Mouse (Mus musculus) MEL-GATA-1-ER (cell line): ENCODE results near the gene Sh3kbp1.

Experiments used
- DNase-seq: peaks from one replicate; pipeline ENCODE4 v3.0.0-alpha.2; 2012; ENCODE audit warnings: low read depth; ENCODE audit errors: extremely low read depth

The Sh3kbp1 gene

DNA sequence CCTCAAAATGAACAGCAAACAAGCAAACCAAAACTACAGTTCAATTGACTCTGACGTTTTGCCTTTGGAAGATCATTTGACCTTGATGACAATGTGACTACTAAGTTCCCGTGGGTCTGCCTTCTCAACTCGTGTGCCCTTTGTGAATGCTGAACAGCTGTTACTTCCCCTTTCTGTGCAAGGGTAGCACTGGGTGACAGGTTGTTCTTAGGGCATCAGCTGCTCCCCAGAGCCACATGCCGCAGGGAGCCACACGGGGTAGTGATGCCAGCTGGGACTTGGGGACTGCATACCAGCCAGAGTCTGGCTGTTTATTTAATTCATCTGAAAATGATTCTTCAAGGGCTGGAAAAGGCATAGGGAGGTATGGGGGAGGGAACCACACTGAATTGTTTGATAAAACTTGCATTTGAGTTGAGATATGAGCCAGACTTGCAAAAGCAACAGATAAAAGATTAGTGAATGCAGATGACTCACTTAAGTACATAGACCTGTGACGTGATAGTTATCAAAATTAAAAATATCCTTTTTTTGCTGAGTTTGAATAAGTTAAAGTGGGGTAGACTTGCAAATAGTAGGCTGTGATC lies 108.5 kb downstream of the Sh3kbp1 start:
- DNase-seq, result peak; percentile 72

DNA sequence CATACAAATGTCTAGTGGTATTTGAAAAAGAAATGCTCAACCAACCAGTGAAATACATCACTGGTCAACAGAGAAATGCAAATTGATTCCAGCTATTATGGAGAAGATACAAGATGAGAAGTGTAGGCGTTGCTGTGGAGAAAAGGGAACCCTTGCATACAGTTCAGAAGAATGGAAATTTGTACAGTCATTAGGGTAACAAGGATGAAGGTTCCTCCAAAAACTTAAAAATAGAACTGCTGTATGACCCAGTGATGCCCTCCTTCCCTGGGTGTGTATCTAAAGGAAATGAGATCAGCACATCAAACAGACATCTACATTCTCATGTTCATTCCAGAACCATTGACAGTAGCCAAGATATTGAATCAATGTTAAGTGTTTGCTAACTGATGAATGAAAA lies 110.3 kb downstream of the Sh3kbp1 start:
- no peak for DNase-seq

- DNase-seq, result no peak
Measured at GRCm38 (mm10) chrX:159744035-159744434, 117.0 kb downstream of the Sh3kbp1 start.

DNA sequence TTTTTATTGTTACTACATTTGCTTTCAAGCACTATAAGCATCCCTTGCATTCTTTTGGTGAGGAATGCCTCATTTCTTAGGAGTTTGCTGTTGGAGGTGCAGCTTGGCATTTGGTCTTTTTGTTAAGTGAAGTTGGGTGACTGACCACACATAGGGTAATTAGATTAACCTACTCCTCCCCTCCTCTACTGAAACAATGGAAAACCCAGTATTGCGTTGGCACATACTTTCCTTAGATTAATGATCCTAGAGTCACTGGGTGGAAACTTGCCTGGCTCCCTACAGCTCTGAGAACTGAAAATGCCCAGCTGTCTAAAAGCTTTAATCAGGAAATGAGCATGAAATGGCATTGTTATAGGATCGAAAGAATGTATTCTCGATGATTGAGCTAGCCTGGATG lies 117.5 kb downstream of the Sh3kbp1 start:
- DNase-seq, result no peak

GRCm38 (mm10) chrX:159751834-159752233 lies 124.8 kb downstream of the Sh3kbp1 start:
- DNase-seq, result no peak

DNA sequence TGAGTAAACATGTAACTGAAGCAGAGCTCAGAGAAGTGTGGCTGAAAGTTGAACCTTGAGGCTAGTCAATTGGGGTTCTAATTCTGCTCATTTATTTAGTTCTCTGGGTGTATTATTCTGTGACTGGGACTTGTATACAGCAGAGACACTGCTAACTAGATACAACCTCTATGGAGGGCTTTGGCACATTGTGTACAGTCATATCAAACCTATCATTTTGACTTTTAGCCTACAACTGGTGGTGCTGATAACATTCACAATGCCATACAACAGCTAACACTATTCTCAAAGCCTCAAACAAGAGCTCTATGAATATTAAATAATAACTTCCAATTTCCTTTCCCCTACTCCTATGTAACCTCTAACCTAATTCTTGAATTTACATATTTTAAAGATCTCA lies 129.2 kb downstream of the Sh3kbp1 start:
- DNase-seq, result no peak

GRCm38 (mm10) chrX:159756901-159757821 lies 130.1 kb downstream of the Sh3kbp1 start:
- peak; percentile 84 for DNase-seq

GRCm38 (mm10) chrX:159757854-159758540 lies 130.9 kb downstream of the Sh3kbp1 start:
- DNase-seq, result peak; percentile 71

DNA sequence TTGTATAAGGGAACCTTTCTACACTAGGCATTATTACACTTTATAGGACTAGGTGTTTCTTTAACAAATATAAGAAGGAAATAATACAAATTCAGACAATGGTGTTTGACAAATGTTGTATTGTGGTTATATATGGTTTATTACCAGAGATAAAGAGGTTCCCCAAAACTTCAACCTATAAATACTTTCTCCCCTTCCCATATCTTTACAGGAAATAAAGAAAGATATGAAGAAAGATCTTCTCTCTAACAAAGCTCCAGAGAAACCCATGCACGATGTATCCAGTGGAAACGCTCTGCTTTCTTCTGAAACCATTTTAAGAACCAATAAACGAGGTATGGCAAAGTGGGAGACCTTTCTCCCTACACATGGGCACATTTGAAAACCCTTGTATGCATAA lies 136.7 kb downstream of the Sh3kbp1 start:
- DNase-seq, result no peak

DNA sequence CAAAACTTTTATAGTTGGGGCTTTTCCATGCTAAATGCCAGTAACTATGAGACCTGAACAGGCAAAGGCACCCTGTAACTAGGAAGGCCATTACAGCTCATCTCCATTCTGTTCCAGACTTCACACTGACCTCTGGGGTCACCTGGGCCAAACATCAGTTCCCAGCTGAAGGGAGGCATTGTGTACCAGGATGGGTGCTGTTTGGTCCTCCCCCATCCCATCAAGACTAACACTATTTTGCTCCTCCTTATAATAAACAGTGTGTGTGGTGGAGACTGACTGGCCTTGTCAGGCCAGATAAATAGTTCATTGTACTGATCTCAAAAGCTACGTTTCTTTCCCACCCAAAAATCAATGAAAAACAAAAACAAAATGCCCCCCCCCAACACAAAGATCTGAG lies 138.8 kb downstream of the Sh3kbp1 start:
- no peak for DNase-seq

GRCm38 (mm10) chrX:159769005-159769404 lies 141.9 kb downstream of the Sh3kbp1 start:
- no peak for DNase-seq

GRCm38 (mm10) chrX:159769773-159770172 lies 142.7 kb downstream of the Sh3kbp1 start:
- DNase-seq, result no peak

DNA sequence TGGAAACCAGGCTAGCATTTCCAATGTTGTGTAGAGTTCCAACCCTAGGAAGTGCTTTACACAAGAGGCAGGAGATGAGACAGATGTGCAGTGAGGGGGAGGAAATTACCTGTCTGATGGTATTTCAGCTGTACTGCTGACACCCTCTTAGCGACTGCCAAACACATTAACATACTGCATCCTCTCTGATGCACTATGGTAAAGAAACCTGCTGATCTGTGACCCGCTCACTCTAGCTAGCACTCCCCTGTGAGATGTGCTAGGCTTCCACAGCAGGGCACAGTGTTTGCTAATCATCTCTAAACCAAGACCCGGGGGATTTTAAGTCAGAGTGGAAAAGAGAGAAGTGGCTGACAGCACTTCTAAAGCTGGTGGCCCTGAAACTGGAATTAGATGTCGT lies 145.1 kb downstream of the Sh3kbp1 start:
- DNase-seq, result no peak

DNA sequence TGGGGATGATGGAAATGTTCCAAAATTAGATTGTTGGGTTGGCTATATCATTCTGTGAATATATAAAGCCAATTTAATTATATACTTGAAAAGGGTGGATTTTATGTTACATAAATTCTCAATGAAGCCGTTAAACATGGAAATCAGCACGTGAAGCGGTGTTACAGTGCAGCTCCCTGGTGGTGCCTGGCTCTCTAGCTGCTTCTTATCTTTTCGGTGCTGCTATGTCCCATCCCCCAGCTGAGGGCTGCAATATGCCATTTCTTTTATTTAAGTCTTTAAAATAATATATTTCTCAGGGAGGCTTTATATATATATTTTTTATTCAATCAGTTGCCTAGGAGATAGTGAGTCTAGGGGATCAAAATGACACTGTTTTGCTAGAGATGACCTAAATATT lies 148.0 kb downstream of the Sh3kbp1 start:
- no peak for DNase-seq

GRCm38 (mm10) chrX:159778787-159779186 lies 151.7 kb downstream of the Sh3kbp1 start:
- no peak for DNase-seq

- DNase-seq, result no peak
Measured at GRCm38 (mm10) chrX:159790516-159790915, 163.4 kb downstream of the Sh3kbp1 start.

DNA sequence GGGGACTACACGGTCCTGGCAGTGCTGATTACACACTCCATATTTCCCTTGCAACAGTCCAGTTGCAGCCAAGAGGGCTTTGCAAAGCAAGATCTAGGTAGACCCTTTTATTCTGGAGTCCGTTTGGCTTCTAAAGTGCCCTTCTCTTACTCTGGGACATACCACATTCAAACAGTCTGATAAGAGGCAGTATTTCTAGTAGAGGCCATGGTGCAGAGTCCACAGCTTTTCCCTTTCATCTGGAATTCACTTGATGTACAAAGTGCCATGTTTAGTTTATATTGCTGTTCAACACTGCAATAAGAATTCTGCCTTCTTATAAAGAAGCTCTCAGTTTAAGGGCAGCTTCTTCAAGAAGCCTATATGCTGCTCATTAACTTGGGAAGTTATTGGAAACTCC lies 168.5 kb downstream of the Sh3kbp1 start:
- no peak for DNase-seq

DNA sequence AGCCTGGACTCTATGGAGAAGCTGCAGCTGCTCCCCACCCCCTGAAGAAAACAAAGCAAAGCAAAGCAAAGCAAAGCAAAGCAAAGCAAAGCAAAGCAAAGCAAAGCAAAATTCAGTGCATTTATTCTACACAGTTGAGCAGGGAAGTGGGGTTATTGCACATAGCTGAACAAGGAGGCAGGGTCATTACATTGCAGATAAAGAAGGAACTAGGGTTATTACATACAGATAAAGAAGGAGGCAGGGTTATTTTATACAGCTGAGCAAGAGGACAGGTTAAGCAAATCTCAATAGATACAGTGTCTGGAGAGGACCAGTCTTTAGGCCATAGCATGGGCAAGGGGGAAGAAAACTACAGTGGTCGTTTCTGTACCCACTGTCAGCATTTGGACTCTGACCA lies 177.3 kb downstream of the Sh3kbp1 start:
- DNase-seq, result no peak

DNA sequence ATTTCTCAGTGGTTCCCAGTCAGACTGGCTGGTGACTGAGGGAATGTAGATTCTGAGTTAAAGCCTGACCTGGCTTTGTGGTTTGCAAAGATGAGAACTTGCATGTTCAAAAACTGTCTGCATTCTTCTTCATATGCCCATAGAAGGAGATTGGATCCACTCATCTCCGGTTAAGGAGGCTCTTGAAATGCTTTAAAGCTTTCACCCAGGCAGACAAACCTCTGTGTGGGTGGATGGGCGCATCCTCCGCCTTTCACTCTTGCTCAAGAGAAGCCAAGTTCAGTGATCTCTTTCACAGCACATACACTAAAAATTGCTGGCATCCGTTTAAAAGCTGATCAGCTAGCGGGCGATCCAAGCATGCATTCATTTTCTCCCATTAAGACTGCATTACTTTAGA lies 182.4 kb downstream of the Sh3kbp1 start:
- DNase-seq, result no peak

DNA sequence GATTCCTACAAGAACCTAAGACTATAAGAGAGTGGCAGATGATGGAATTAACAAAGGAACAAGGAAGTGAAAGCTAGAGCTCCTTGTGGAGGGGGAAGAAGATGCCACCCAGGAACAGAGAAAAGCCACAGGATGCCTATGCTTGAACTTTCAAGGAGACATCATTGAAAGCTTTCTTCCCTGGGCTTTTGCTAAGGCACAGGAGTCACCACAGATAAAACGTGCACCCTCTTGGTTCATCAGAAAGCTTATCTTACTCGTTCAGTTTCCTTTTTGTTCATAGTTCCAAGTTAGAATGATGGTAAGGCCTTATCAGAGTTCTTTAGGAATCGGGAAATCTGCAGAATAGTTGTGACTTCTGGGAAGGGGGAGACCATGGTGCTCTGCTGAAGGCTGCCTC lies 183.4 kb downstream of the Sh3kbp1 start:
- peak; percentile 28 for DNase-seq

GRCm38 (mm10) chrX:159817508-159817907 lies 190.4 kb downstream of the Sh3kbp1 start:
- DNase-seq, result no peak

- DNase-seq, result no peak
Measured at GRCm38 (mm10) chrX:159828135-159828534, 201.1 kb downstream of the Sh3kbp1 start.
